Mouse (Mus musculus) liver, adult (tissue): ENCODE measurements around the gene Prox1.

Source experiments
- GATA4 ChIP-seq: IDR thresholded peaks from 2 replicates; pipeline ENCODE4 v1.6.1; 2014; ENCODE audit warnings: mild to moderate bottlenecking, low read length; ENCODE audit not compliant: insufficient replicate concordance

Prox1 gene

DNA sequence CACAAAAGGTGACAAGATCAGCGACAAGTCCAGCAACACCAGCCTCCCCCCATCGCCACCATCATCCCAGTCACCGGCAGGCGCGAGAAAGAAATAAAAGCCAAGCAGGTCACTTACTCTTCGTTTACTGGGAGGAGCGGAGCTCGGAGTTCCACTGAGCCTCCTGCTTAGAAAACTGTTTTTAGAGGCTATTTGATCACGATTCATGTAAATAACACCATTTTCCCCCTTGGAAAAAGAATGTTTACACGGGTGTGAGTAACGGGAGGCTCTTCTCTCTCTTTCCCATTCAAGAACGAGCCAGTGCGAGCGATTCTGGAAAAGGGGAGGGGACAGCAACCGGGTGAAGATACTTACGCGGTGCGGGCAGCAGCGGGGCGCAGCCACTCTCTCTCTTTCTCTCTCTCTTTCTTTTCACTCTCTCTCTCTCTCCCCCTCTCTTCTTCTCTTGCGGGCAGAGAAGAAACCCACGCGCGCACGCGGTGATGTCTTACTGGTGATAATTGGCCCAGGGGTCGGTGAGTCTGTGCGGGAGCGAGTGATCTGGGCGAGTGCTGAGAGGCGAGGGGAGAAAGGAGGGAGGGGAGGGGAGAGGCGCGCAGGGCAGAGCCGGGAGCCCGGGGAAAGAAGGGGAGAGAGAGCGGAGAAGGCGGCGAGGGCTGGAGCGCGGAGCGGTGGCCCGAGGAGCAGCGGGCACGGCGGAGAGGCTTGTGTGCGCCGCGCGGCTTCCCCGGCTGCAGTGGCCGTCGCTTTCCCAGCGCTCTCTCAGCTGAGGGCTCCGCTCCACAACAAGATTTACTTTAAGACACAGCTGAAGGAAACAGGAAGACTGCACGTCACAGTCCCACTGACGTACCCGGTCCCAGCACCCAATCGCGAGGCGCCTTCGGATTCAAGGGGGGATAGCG, at the start of gene Prox1:
Prox1 (minus strand) TSS at position 804 of the 908 bp plus-strand sequence.
- no peak for TF ChIP-seq GATA4

DNA sequence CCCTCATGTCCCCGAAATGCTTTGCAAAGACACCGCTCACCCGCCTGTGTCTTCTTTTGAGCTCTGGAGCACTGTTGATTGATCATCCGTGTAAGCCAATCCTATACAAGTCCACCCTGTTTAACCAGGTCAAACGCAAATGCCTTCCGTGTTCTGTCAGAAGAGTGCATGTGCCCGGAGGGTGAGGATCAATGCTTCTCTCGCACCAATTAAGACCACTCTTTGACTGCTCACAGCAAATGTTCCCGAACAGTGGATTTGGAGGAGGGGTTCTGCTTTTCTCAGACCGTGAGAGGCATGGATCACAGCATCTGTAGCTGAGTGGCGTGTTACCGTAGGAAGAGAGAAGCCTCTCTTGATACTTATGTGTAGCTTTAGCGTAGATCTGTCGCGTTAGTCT, 46.1 kb upstream of the Prox1 start:
- no peak for TF ChIP-seq GATA4

DNA sequence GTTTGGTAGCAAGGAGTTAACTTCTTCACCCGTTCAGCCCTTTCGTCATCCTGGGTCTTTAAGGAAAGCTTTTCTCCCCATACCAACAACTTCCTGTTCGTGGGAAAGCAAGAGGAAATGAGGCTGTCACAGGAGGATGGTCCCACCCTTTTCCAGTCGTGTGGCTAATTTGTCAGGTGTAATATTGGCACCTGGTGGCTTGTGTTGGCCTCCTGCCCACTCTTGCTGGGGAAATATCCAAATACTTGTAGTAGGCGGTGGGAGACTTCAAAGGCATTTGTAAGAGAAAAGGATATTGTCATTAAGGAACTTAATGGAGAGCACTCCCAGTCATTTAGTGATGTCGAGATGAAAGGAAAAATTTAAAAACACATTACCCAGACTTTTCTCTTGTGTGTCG, 44.1 kb upstream of the Prox1 start:
- TF ChIP-seq GATA4, result no peak

DNA sequence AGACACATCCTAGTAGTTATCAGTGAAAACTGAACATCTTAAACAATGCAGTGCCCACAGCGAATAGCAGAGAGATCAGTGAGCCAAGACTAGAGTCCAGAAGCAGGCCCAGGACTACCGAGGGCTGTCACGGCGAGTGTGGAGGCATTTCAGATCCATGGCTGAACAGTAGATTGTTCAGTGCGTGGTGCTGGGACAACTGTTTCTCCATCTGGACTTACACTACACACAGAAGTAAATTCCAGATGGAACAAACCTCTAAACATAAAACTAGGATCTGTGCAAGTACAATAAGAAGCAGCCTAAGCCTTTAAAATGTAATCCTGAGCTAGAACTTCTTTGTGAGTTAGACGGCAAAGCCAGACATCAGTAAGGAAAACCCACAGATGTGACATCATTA, 42.7 kb upstream of the Prox1 start:
- TF ChIP-seq GATA4, result no peak

DNA sequence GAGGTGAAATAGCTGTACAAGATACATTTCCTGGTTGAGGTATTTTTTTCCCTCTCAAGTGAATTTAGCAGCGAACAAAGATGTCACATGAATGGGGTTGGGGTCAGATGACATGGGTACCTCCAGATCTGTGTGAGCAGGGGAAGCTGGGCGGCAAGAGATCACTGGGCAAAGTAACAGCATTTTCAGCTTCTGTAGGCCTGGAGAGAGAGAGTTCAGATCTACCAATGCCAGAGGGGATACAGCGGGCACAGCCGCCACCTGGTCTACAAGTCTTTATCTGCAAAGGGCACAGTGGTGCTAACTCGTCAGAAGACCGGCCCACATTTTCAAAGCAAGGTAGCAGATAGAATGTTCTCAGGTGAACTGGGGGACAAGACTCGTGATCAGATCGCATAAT, 36.7 kb upstream of the Prox1 start:
- TF ChIP-seq GATA4, result no peak

DNA sequence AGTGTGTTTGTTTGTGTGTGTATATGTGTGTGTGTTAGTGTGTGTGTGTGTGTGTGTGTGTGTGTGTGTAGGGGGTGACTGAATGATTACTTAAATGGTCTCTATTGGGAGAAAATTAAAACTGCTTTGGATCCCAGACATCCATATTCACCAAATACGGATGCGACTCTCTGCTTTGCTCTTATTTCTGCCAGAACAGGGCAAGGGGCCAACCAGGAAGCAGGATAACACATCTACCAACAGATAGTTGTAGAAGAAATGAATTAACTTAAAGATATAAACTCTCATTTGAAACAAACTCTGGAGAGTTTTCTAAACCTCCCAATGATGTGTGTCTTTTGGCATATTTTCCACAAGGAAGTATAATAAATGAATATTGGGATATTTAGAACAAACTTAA, 35.2 kb upstream of the Prox1 start:
- no peak for TF ChIP-seq GATA4

DNA sequence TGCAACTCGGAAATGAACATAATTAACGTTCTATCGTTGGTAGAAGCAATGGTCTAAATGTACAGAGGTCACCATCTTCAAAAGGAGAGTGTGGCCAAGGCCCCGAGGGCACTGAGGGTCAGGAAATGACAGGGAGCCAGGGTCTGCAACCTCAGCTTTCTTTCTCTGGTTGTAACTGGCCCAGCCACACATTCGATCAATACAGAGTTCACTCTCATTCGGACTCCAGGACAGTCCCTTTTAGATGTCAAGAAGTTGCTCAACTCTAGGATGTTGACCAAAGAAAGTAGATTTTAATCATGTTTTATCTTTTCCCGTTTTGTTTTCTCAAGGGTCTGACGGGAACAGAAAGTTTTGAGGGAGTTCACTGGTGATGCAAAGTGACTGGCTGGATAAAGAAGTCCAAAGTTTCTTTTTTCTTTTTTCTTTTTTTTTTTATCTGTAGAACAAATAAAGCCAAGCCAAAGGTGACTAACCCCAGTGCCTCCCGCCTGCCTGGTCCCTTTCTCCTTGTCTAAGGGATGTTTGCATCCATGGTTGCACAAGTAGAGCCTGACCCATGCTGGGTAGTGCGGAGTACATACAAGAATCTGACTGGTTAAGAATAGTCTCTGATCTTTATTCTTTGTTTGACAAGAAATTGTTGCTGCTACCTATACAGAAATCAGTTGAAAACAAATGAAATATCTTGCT, 34.0 kb upstream of the Prox1 start:
- peak; percentile 94 for TF ChIP-seq GATA4

DNA sequence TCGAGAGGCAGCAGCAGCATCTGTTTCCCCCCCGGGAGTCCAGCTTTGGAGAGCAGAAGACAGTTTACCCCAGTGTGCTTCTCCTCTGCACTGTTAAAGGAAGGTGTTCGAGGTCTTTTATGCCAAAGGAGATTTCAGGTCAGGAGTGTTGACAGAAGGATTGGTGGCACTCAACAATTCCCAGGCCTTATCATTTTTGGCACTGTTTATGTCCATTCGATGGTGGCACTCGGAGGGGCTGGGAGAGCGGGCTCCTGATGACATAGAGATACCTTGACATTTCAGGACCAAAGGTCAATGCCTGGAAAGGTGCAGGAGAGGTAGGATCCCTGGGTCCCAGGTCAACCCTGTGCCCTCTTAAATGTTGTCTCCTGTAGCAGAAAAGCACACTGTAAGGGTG, 31.2 kb upstream of the Prox1 start:
- peak; percentile 56; the same call in 1 of the 2 replicates for TF ChIP-seq GATA4

DNA sequence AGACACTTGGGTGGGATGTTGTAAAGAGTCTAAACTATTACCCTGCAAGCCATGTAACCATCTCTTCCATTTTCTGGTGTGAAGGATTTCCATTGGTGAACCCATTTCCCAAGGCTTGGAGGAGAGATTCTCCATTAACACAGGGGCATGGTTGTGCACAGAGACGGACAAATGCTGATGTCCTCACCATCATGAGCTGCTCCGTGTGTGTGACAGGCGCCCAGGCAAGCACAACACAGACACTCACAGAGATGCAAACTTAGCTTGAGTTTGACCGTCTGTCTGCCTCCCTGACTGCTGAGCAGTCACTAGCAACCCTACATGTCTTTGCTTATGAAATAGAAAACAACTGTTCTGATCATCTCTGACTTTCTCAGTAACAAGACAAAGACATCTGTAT, 30.5 kb upstream of the Prox1 start:
- TF ChIP-seq GATA4, result no peak

DNA sequence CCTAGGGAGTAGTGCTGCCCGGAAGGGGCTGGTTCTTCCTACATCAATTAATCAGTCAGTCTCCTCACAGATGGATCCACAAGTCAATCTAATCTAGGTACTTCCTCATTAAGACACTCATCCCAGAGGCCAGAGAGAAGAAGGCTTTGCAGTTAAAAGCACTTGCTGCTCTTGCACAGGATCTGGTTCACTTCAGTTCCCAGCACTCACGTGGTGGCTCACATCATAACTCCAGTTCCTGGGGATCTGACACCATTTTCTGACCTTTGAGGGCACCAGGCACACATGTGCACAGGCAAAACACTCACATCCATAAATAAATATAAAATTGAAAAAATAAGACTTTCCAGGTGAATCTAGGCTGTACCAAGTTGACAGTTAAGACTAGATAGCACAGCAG, 27.7 kb upstream of the Prox1 start:
- TF ChIP-seq GATA4, result no peak

DNA sequence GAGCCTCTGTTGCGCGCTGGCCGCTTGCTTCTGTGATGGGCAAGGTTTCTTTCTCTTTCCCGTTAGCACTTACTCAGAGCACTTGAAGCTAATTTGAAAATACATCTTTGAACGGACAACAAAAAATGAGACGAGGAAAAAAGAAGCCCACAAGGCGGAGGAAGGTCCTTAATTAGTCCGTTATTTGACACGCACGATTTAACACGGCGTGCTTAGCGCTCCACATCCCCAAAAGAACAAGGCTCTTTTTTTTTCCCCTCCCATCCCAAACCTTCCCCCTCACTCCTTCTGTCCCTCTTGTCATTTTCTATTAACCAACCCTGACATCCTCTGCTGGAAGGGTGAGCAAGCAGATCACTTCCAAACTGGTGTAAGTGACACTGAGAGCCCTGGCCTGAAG, 21.5 kb upstream of the Prox1 start:
- TF ChIP-seq GATA4, result no peak

DNA sequence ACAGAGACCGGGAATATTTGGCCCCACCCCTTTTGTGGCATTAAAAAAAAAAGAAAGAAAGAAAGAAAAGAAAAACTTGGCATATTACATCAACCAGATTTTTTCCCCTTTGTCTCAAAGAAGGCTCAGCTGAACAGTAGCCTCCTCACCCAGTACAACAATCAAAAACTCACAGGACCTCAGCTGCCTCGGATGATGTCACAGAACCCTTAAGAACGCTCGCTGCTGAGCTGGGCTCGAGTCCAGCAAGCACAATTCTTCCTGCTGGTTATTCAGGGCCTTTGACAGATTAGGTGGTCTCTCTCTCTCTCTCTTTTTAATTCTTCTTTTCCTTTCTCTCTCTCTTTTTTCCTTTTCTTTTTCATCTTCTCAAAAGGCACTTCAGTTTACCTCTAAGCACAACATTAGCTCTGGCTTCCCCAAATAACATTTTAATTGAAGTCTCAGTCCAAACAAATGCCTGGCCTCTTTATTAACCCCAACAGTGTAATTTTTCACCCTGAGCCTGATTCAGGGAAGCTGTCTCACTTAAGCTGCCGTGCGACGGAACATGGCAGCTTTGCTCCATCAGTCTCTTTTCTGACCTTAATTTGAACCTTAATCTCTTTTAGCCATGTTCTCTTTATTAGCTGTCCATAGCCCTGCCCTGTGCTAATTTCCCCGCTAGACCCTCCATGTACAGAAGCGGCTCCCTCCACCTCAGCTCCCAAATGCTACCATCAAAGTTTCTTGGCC, 19.9 kb upstream of the Prox1 start:
- no peak for TF ChIP-seq GATA4

DNA sequence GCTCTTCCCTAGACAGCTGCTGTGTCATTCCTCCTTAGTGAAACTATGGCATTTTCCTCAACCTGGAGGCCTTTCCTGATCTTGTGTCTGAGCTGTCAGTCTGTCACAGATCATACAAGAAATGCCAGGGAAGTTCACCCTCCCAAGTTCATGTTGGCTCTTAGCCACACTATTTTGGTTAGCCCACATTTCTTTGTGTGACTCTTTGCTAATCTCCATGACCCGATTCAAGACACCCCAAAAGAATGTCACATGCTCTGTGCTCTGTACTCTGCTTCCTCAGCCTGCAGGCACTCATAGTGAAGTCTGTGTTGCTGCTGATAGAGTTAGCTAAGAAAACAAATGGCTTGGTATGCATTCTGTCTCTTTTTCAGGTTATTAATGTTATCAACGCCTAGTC, 18.6 kb upstream of the Prox1 start:
- TF ChIP-seq GATA4, result no peak

DNA sequence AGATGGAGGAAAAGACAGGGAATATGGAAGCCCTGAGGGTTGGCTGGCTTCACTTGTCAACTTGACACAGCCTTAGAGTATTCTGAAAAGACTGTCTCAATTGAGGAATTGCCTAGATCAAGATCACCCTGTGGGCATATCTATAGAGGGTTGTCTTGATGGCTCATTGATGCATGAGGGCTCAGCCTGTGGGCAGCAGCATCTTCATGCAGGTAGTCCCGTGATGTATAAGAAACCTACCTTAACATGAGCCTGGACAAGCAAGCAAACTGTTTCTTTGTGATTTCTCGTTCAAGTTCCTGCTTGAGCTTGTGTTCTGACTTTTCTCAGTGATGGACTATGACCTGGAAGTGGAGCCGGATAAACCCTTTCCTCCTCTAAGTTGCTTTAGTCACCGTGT, 15.8 kb upstream of the Prox1 start:
- TF ChIP-seq GATA4, result no peak

DNA sequence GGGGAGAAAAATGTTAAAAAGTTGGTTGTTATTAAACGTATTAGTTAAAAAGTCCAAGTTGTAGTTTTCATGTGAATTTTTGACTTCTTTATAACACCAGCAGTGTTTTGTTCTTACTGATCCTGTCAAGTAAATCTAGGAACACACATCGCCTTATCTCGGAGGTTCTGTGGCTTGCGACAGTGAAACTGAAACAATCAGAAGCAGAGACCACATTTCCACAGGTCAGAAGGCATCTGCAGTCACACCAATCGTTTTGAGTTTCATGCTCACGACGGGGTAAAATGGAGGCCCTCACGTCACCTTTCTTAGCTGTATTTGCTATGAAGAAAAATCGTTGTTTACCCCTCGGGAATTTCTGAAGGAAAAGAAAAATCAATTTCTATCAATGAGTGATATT, 14.8 kb upstream of the Prox1 start:
- no peak for TF ChIP-seq GATA4

DNA sequence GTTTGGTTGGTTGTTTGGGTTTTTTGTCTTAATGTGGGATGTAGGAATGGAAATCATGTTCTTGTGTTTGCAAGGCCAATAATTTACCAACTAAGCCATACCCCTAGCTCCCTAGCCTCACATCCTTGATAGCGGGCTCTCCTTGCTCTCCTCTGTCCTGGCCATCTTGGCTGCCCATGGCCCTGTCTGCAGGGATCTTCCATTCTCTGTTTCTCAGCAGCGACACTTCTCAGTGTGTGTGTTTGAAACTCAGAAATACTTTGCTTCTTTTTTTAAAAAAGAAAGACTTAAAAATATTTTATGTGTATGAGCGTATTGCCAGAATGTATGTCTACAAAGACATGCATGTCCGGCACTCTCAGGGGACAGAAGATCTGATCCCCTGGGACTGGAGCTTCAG, 13.1 kb upstream of the Prox1 start:
- no peak for TF ChIP-seq GATA4
